Mouse (Mus musculus) heart, adult 2 months (tissue): Measurements from ENCODE around the gene Hdac4. TPM values are rescaled to one million over a fixed set of nuclear protein-coding genes. Genes with fewer than 3 reads are reported as not detected.

Experiments
- DNase-seq, 2 experiments: peaks; one replicate each; pipeline ENCODE4 v3.0.0; 2021
- H3K27ac ChIP-seq: fragments of 200-600 bp; 2 replicates; pipeline ENCODE4 v1.8.1; 2022
- H3K27me3 ChIP-seq: fragments of 200-500 bp; 2 replicates; pipeline ENCODE4 v1.6.1; 2012; ENCODE audit warnings: mild to moderate bottlenecking, low read length, inconsistent platforms, mixed read lengths; ENCODE audit not compliant: control insufficient read depth, insufficient read depth
- H3K36me3 ChIP-seq: fragments of 200-500 bp; 2 replicates; pipeline ENCODE4 v1.6.1; 2012; ENCODE audit warnings: low read length, inconsistent platforms; ENCODE audit not compliant: control insufficient read depth, insufficient read depth
- H3K4me1 ChIP-seq: fragments of 200-500 bp; 2 replicates; pipeline ENCODE4 v1.6.1; 2011; ENCODE audit warnings: low read length; ENCODE audit not compliant: control insufficient read depth, insufficient read depth
- H3K4me3 ChIP-seq: fragments of 200-600 bp; 2 replicates; pipeline ENCODE4 v1.8.1; 2022
- H3K79me2 ChIP-seq: fragments of 200-500 bp; replicated peaks from 2 replicates; pipeline ENCODE4 v1.6.1; 2012; ENCODE audit warnings: mild to moderate bottlenecking, inconsistent platforms, low read length, moderate library complexity, mixed read lengths; ENCODE audit not compliant: control insufficient read depth, insufficient read depth
- H3K9ac ChIP-seq: fragments of 200-500 bp; 2 replicates; pipeline ENCODE4 v1.6.1; 2012; ENCODE audit warnings: low read depth, mild to moderate bottlenecking, control low read depth, inconsistent platforms, low read length, mixed read lengths
- CTCF ChIP-seq: fragments of 200-600 bp; IDR thresholded peaks from 2 replicates; pipeline ENCODE4 v1.8.1; 2022; ENCODE audit warnings: antibody characterized with exemption, mild to moderate bottlenecking, moderate library complexity
- EP300 ChIP-seq: fragments of 200-500 bp; IDR thresholded peaks from 2 replicates; pipeline ENCODE4 v1.6.1; 2011; ENCODE audit warnings: low read depth, low read length, control low read depth; ENCODE audit not compliant: insufficient read depth
- POLR2A ChIP-seq: fragments of 200-500 bp; IDR thresholded peaks from 2 replicates; pipeline ENCODE4 v1.6.1; 2011; ENCODE audit warnings: mild to moderate bottlenecking, low read depth, low read length, control low read depth; ENCODE audit not compliant: insufficient read depth
- WGBS: fragments of 180-500 bp; shearing (Covaris S2); methylation state at CpG from one replicate; pipeline ENCODE4 v1.1.7; 2018; 5-methylcytosine and 5-hydroxymethylcytosine counted together
- intact Hi-C: fragments of 180-260 bp; cut with DNase I; formaldehyde crosslinking; loops from one replicate; pipeline ENCODE4 v1.15.1; 2025
- polyA plus RNA-seq: library from polyadenylated mRNA; depleted of rRNA; stranded (reverse); fragments of >200 nt; gene quantifications from 2 replicates; pipeline ENCODE4 v1.2.3, GENCODE M21; 2012
- total RNA-seq, 2 experiments: library from RNA; stranded (reverse); gene quantifications; 2 replicates each; pipeline ENCODE4 v1.2.3; 2021

Hdac4 gene
- total and polyA plus RNA-seq, 3 experiments = 15.6 to 45.1 (median 41.3) TPM

GRCm38 (mm10) chr1:92026351-92026750, 169.1 kb downstream of the Hdac4 start:
- Histone ChIP-seq H3K79me2 (peaks cover under 1% of the 10 kb centered on the region; the same call in 1 of the 2 replicates), H3K27ac (no peak overlapping the region), H3K36me3 (no peaks in the 10 kb centered on the region), H3K9ac (no peak overlapping the region), H3K4me3 (no peak overlapping the region), H3K4me1 (peaks cover 9% of the 10 kb centered on the region; the same call in 1 of the 2 replicates), H3K27me3 (no peaks in the 10 kb centered on the region)
- no peak for TF ChIP-seq POLR2A
- TF ChIP-seq EP300 = no peak
- TF ChIP-seq CTCF = no peak
- WGBS = 69% methylated on average over 3 of the region's 3 CpGs
- intact Hi-C loops = no loop called here
- peak in 1 of 2 experiments; percentile 14 for DNase-seq

GRCm38 (mm10) chr1:92023906-92024305, 171.6 kb downstream of the Hdac4 start:
- no peak for TF ChIP-seq POLR2A
- no peak for TF ChIP-seq EP300
- no peak for TF ChIP-seq CTCF
- Histone ChIP-seq H3K4me1 (peaks cover 8% of the 10 kb centered on the region), H3K27me3 (no peaks in the 10 kb centered on the region), H3K79me2 (peaks cover 3% of the 10 kb centered on the region), H3K9ac (no peak overlapping the region), H3K27ac (no peak overlapping the region), H3K4me3 (no peak overlapping the region), H3K36me3 (no peaks in the 10 kb centered on the region)
- intact Hi-C loops = no loop called here
- 50% methylated on average over 3 of the region's 3 CpGs for WGBS
- DNase-seq = no peak

GRCm38 (mm10) chr1:92022009-92022408, 173.5 kb downstream of the Hdac4 start:
- H3K36me3 ChIP-seq = no peaks in the 10 kb centered on the region
- TF ChIP-seq CTCF (no peak), POLR2A (no peak), EP300 (no peak)
- no peak overlapping the region for H3K27ac ChIP-seq
- DNase-seq = no peak
- peaks cover 4% of the 10 kb centered on the region for H3K4me1 ChIP-seq
- H3K4me3 ChIP-seq = no peak overlapping the region
- intact Hi-C loops = no loop called here
- WGBS = 44% methylated on average over 4 of the region's 4 CpGs
- no peaks in the 10 kb centered on the region for H3K27me3 ChIP-seq
- no peak overlapping the region for H3K9ac ChIP-seq
- H3K79me2 ChIP-seq = peaks cover 5% of the 10 kb centered on the region

GRCm38 (mm10) chr1:92015938-92016672, 179.4 kb downstream of the Hdac4 start:
- 57% methylated on average over 4 of the region's 4 CpGs for WGBS
- peaks cover 5% of the 10 kb centered on the region; the same call in 1 of the 2 replicates for H3K36me3 ChIP-seq
- H3K27ac ChIP-seq = no peak overlapping the region
- intact Hi-C loops = loop anchor here (10.0 kb wide), 1 partner anchor 329 kb away; no protein-coding TSS in a partner anchor
- no peak overlapping the region for H3K9ac ChIP-seq
- peaks cover 6% of the 10 kb centered on the region for H3K4me1 ChIP-seq
- H3K4me3 ChIP-seq = no peak overlapping the region
- peak in 1 of 2 experiments; percentile 31 for DNase-seq
- TF ChIP-seq EP300 (0 out of 2 replicates have a peak, but pooled peaks have one; percentile 45), CTCF (peak; percentile 68), POLR2A (no peak)
- peaks cover 2% of the 10 kb centered on the region for H3K79me2 ChIP-seq
- no peaks in the 10 kb centered on the region for H3K27me3 ChIP-seq

- Histone ChIP-seq H3K79me2 (peaks cover 2% of the 10 kb centered on the region), H3K4me1 (peaks cover 4% of the 10 kb centered on the region), H3K27me3 (no peaks in the 10 kb centered on the region), H3K9ac (no peak overlapping the region), H3K36me3 (peaks cover 5% of the 10 kb centered on the region; the same call in 1 of the 2 replicates), H3K4me3 (no peak overlapping the region), H3K27ac (no peak overlapping the region)
- no peak for DNase-seq
- intact Hi-C loops = loop anchor here (10.0 kb wide), 1 partner anchor 330 kb away; no protein-coding TSS in a partner anchor
- TF ChIP-seq POLR2A (no peak), CTCF (no peak), EP300 (no peak)
Measured at GRCm38 (mm10) chr1:92015252-92015651, 180.2 kb downstream of the Hdac4 start.

- TF ChIP-seq CTCF (no peak), POLR2A (no peak), EP300 (no peak)
- Histone ChIP-seq H3K27me3 (no peaks in the 10 kb centered on the region), H3K79me2 (peaks cover 2% of the 10 kb centered on the region), H3K4me1 (peaks cover 4% of the 10 kb centered on the region), H3K9ac (no peak overlapping the region), H3K4me3 (no peak overlapping the region), H3K36me3 (peaks cover 5% of the 10 kb centered on the region; the same call in 1 of the 2 replicates), H3K27ac (no peak overlapping the region)
- DNase-seq = no peak
- intact Hi-C loops = loop anchor here (10.0 kb wide), 1 partner anchor 330 kb away; no protein-coding TSS in a partner anchor
Measured at GRCm38 (mm10) chr1:92014496-92014895, 181.0 kb downstream of the Hdac4 start.
